ENCODE assay signal across 26 mouse cellular contexts in the genomic region with DNA sequence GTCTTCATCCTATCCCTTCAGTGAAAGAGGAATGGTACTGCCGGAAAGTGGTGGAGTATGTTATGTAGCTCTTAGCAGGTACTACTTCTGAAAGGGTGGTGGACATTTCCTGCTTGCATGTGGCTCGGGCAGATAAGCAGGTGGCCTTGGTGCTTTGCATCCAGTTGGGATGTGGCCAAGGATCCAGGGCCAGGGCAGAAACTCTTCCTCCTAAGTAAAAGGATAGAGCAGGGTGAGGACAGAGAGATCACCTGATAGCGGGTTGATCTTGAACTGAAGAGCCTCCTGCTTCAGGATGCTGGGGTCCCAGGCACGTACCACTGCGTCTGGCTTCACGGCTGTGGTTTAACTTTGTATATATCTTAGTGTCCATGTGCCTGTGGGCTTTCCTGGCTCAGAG. TPM values are rescaled to one million over a fixed set of nuclear protein-coding genes. Genes with fewer than 3 reads are reported as not detected.
DNase-seq lines count a peak whose midpoint lies in the region; ATAC-seq and TF ChIP-seq lines count a peak whose summit lies in the region.
"Had no signal": no experiment of that assay in that cellular context is flagged by ENCODE, and none has a peak within 500 bp of the region (broad histone marks: within the 10 kb centered on the region; RNA-seq: fewer than 3 reads in every experiment).

No protein-coding gene starts in this region.

- 0 out of 2 replicates have a peak overlapping the region, but pooled peaks have one; percentile 24 for H3K9ac ChIP-seq in heart, embryonic 15.5 days
- no peak overlapping the region for H3K9ac ChIP-seq in stomach, postnatal 0 days (ENCODE audit: low read length)
- H3K9ac ChIP-seq: embryonic facial prominence, embryonic 12.5 days; forebrain, postnatal 0 days; hindbrain, embryonic 14.5 days; midbrain, embryonic 13.5 days had no signal

- H3K27ac ChIP-seq in heart, embryonic 15.5 days: peak overlapping the region; percentile 98
- no peak overlapping the region for H3K27ac ChIP-seq in stomach, postnatal 0 days (replicated peaks)
- H3K27ac ChIP-seq: embryonic facial prominence, embryonic 12.5 days; hindbrain, embryonic 14.5 days; left cerebral cortex, adult 2 months; midbrain, embryonic 13.5 days had no signal

- H3K9me3 ChIP-seq in heart, embryonic 15.5 days (replicated peaks): no peaks in the 10 kb centered on the region
- no peaks in the 10 kb centered on the region for H3K9me3 ChIP-seq in stomach, postnatal 0 days (ENCODE audit: control insufficient read depth, low read length)
- H3K9me3 ChIP-seq: embryonic facial prominence, embryonic 12.5 days; midbrain, embryonic 13.5 days had no signal

- DNase-seq in gastrocnemius, adult 18-20 months (ENCODE audit: low spot score): peak; percentile 45
- no peak for DNase-seq in gastrocnemius, postnatal 4 days (ENCODE audit: low spot score in 2 of 2)
- DNase-seq in heart, postnatal 4 days: no peak
- peak; percentile 65 for DNase-seq in adrenal gland, postnatal 10 days
- peak; percentile 11 for DNase-seq in stomach, postnatal 0 days (ENCODE audit: low spot score)
- DNase-seq: cerebellum, adult 8-10 months; forebrain, postnatal 0 days; kidney, adult 8-10 months; kidney, postnatal 25 days; left cerebral cortex, postnatal 4 days; liver; lung, postnatal 10 days; thymus, adult 18-20 months had no signal

- 63% methylated on average over 6 of the region's 6 CpGs for WGBS in heart, embryonic 15.5 days
- WGBS in stomach, postnatal 0 days: 74% methylated on average over 6 of the region's 6 CpGs

- no peak for ATAC-seq in heart, embryonic 15.5 days (replicated peaks; ENCODE audit: insufficient number of reproducible peaks, insufficient read depth, low FRiP score, low read depth)
- ATAC-seq in stomach, postnatal 0 days (ENCODE audit: low FRiP score, low TSS enrichment): no peak
- no peak for ATAC-seq in erythroid progenitor cell, adult 5-6 weeks (replicated peaks; ENCODE audit: low FRiP score, poor library complexity, severe bottlenecking)
- ATAC-seq: forebrain, postnatal 0 days; midbrain, embryonic 13.5 days had no signal

- no peaks in the 10 kb centered on the region for H3K36me3 ChIP-seq in heart, embryonic 15.5 days
- no peaks in the 10 kb centered on the region for H3K36me3 ChIP-seq in stomach, postnatal 0 days (ENCODE audit: control insufficient read depth, insufficient read depth, low read length)
- H3K36me3 ChIP-seq: embryonic facial prominence, embryonic 12.5 days; midbrain, embryonic 13.5 days had no signal

- TF ChIP-seq CTCF in stomach, postnatal 0 days (IDR thresholded peaks at IDR 0.05; ENCODE audit: low read depth): no peak

- H3K27me3 ChIP-seq in heart, embryonic 15.5 days: no peaks in the 10 kb centered on the region
- H3K27me3 ChIP-seq in stomach, postnatal 0 days (ENCODE audit: control insufficient read depth, insufficient read depth, low read length): no peaks in the 10 kb centered on the region
- H3K27me3 ChIP-seq: embryonic facial prominence, embryonic 12.5 days; midbrain, embryonic 13.5 days had no signal

- no peak overlapping the region for H3K4me3 ChIP-seq in heart, embryonic 15.5 days
- H3K4me3 ChIP-seq in stomach, postnatal 0 days (ENCODE audit: low read depth, low read length): no peak overlapping the region
- H3K4me3 ChIP-seq: embryonic facial prominence, embryonic 12.5 days; left cerebral cortex, adult 2 months; midbrain, embryonic 13.5 days had no signal

- peak overlapping the region; percentile 0; the same call in 1 of the 2 replicates for H3K4me2 ChIP-seq in heart, embryonic 15.5 days
- H3K4me2 ChIP-seq in stomach, postnatal 0 days (replicated peaks; ENCODE audit: low read depth): no peak overlapping the region
- H3K4me2 ChIP-seq: embryonic facial prominence, embryonic 12.5 days; hindbrain, embryonic 14.5 days; midbrain, embryonic 13.5 days had no signal

- H3K4me1 ChIP-seq in heart, embryonic 15.5 days (replicated peaks): peaks cover 81% of the 10 kb centered on the region
- H3K4me1 ChIP-seq in stomach, postnatal 0 days (replicated peaks; ENCODE audit: control insufficient read depth, insufficient read depth): 0 out of 2 replicates have a peak, but pooled peaks cover 2% of the 10 kb centered on the region

- TF ChIP-seq EP300 in stomach, postnatal 0 days (optimal IDR thresholded peaks at IDR 0.05): no peak

RNA-seq across cellular contexts. Expression of gene Lrrfip1, which starts 10.7 kb away (rescaled TPM):
- total RNA-seq in gastrocnemius, adult 18-20 months (2021): 100 to 1,000 TPM; 119 to 121 TPM
- total RNA-seq in gastrocnemius, postnatal 4 days (2021): 100 to 1,000 TPM; 206 to 229 TPM
- 136 and 149 TPM in 2 replicates for polyA plus RNA-seq in heart, embryonic 15.5 days (2015; fragmentation: Nextera tagmentation; extraction: Ambion mirVana)
- 100 to 1,000 TPM; 214 to 233 TPM for total RNA-seq in heart, postnatal 4 days (2021)
- total RNA-seq in adrenal gland, postnatal 10 days (2021): 10 to 100 TPM; 42.7 to 57.2 TPM
- 69.4 and 79.0 TPM in 2 replicates for polyA plus RNA-seq in stomach, postnatal 0 days (2015; fragmentation: Nextera tagmentation; extraction: Ambion mirVana)
- total RNA-seq in erythroid progenitor cell, adult 5-6 weeks (2015; ENCODE audit: low replicate concordance): 21.0 and 28.1 TPM in 2 replicates
- 17.1 and 22.1 TPM in 2 replicates for total RNA-seq in erythroid progenitor cell, adult 5-6 weeks (2017; ENCODE audit: low replicate concordance)

RNA-seq across cellular contexts. Expression of gene Rab17, which starts 39.8 kb away (rescaled TPM):
- total RNA-seq in gastrocnemius, adult 18-20 months (2021): not detected
- total RNA-seq in gastrocnemius, postnatal 4 days (2021): under 1 TPM; 0.26 to 0.29 TPM
- 2.9 and 3.0 TPM in 2 replicates for polyA plus RNA-seq in heart, embryonic 15.5 days (2015; fragmentation: Nextera tagmentation; extraction: Ambion mirVana)
- total RNA-seq in heart, postnatal 4 days (2021): 1 to 10 TPM; 4.3 to 5.1 TPM
- 1 to 10 TPM; 2.1 to 2.8 TPM for total RNA-seq in adrenal gland, postnatal 10 days (2021)
- polyA plus RNA-seq in stomach, postnatal 0 days (2015; fragmentation: Nextera tagmentation; extraction: Ambion mirVana): 4.6 and 5.7 TPM in 2 replicates
- not detected in 2 replicates for total RNA-seq in erythroid progenitor cell, adult 5-6 weeks (2015; ENCODE audit: low replicate concordance)
- not detected in 2 replicates for total RNA-seq in erythroid progenitor cell, adult 5-6 weeks (2017; ENCODE audit: low replicate concordance)
- total RNA-seq: left cerebral cortex, postnatal 4 days; megakaryocyte, adult 5-6 weeks had no signal
- polyA plus RNA-seq: forebrain, postnatal 0 days; hindbrain, embryonic 14.5 days; midbrain, embryonic 13.5 days had no signal

RNA-seq across cellular contexts. Expression of gene Prlh, which starts 56.4 kb away (rescaled TPM):
- not detected for total RNA-seq in gastrocnemius, adult 18-20 months (2021)
- not detected for total RNA-seq in gastrocnemius, postnatal 4 days (2021)
- not detected in 2 replicates for polyA plus RNA-seq in heart, embryonic 15.5 days (2015; fragmentation: Nextera tagmentation; extraction: Ambion mirVana)
- total RNA-seq in heart, postnatal 4 days (2021): not detected
- total RNA-seq in adrenal gland, postnatal 10 days (2021): not detected
- polyA plus RNA-seq in stomach, postnatal 0 days (2015; fragmentation: Nextera tagmentation; extraction: Ambion mirVana): not detected in 2 replicates
- total RNA-seq in erythroid progenitor cell, adult 5-6 weeks (2015; ENCODE audit: low replicate concordance): not detected in 2 replicates
- total RNA-seq in erythroid progenitor cell, adult 5-6 weeks (2017; ENCODE audit: low replicate concordance): not detected in 2 replicates
- total RNA-seq: forebrain, postnatal 0 days; heart, adult 18-20 months; left cerebral cortex, adult 2 months; left cerebral cortex, postnatal 4 days; megakaryocyte, adult 5-6 weeks had no signal
- polyA plus RNA-seq: C2C12; cortical plate, adult 2 months; embryonic facial prominence, embryonic 12.5 days; forebrain, postnatal 0 days; hindbrain, embryonic 14.5 days; intestine, embryonic 14.5 days; liver, embryonic 16.5 days; midbrain, embryonic 13.5 days; neural tube, embryonic 14.5 days had no signal

Comparison
In these comparisons a context has a peak if more than half of its experiments do, and no peak if none do; other contexts are left out.
1. DNase-seq: peak in gastrocnemius, adult 18-20 months (single experiment), adrenal gland, postnatal 10 days (single experiment) and stomach, postnatal 0 days (single experiment); none in gastrocnemius, postnatal 4 days (0 of 2) and heart, postnatal 4 days (single experiment).